Mouse (Mus musculus): ENCODE measurements around the gene Arid1b. TPM values are rescaled to one million over a fixed set of nuclear protein-coding genes. Genes with fewer than 3 reads are reported as not detected.

The Arid1b gene
- total RNA-seq, 2 experiments from 2014 or later: 77.5 to 90.0 TPM

GRCm38 (mm10) chr17:5302971-5303746, 309.0 kb downstream of the Arid1b start:
- no peak for DNase-seq (ENCODE audit: low spot score in 2 of 2)
- intact Hi-C loops (cut with DNase I): no loop called here

DNA sequence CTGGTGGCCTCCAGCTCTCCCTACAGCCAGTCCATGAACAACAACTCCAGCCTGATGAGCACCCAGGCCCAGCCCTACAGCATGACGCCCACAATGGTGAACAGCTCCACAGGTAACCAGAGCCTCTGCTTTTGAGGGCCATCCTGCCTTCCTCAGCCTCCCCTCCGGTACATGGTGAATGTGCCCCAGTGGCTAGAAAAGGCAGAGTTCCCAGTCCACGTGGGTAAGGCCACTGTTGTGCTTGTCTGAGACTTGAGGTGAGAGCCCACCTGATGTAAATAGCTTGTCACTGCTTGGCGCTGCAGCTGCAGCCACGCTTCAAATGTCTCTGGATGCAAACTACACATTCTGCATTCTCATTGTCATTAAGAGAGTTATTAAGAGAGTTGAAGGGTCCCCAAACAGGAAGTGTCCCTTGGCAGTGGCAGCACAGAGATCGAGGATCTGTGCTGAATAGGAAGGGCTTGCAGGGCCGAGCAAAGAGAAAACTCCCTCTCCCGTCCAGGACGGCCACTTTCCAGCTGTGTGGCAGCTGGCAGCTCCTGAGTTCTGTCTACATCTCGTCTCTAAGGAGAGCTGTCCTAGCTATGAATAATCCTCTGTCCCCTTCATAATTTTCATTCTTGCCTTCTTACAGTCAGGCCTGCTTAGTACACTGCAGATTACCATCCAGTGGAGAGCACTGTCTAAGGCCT, 311.8 kb downstream of the Arid1b start:
- intact Hi-C loops (cut with DNase I): no loop called here
- DNase-seq (ENCODE audit: low spot score in 2 of 2): no peak

- DNase-seq (ENCODE audit: low spot score in 2 of 2): no peak
- intact Hi-C loops (cut with DNase I): loop anchor here (10.0 kb wide), 1 partner anchor 55 kb away; no protein-coding TSS in a partner anchor
These were observed 315.8 kb downstream of the Arid1b start for GRCm38 (mm10) chr17:5309930-5310329.

GRCm38 (mm10) chr17:5310425-5310888, 316.3 kb downstream of the Arid1b start:
- DNase-seq (ENCODE audit: low spot score in 2 of 2): peak in 1 of 2 experiments; percentile 43
- intact Hi-C loops (cut with DNase I): loop anchor here (10.0 kb wide), 1 partner anchor 56 kb away; no protein-coding TSS in a partner anchor

- DNase-seq (ENCODE audit: low spot score in 2 of 2): no peak
- intact Hi-C loops (cut with DNase I): loop anchor here (10.0 kb wide), 1 partner anchor 56 kb away; no protein-coding TSS in a partner anchor
These were observed 316.9 kb downstream of the Arid1b start for GRCm38 (mm10) chr17:5311062-5311461.

DNA sequence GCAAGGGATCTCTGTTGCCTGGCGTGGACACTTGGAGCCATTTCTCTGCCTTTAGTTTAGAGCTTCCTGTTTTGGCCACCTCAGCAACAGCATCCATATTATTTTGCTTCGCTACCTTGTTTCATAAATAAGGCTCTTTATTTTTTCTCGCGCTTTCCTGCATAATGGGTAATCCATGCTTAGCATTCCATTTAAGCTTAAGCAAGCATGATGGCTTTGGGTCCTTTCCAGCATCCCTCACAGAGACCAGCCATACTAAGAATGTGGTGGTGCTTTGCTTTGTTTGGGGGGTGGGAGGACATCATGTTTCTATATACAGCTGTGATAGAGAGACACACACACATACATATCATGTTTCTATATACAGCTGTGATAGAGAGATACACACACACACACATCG, 318.2 kb downstream of the Arid1b start:
- intact Hi-C loops (cut with DNase I): loop anchor here (10.0 kb wide), 1 partner anchor 58 kb away; no protein-coding TSS in a partner anchor
- DNase-seq (ENCODE audit: low spot score in 2 of 2): no peak

- intact Hi-C loops (cut with DNase I): loop anchor here (10.0 kb wide), 1 partner anchor 60 kb away; no protein-coding TSS in a partner anchor
- DNase-seq (ENCODE audit: low spot score in 2 of 2): no peak
These were observed 320.6 kb downstream of the Arid1b start for GRCm38 (mm10) chr17:5314735-5315134.

- no peak for DNase-seq (ENCODE audit: low spot score in 2 of 2)
- intact Hi-C loops (cut with DNase I): loop anchor here (10.0 kb wide), 1 partner anchor 62 kb away; no protein-coding TSS in a partner anchor
These were observed 322.4 kb downstream of the Arid1b start for GRCm38 (mm10) chr17:5316489-5316888.

- DNase-seq (ENCODE audit: low spot score in 2 of 2): no peak
- intact Hi-C loops (cut with DNase I): no loop called here
These were observed 327.6 kb downstream of the Arid1b start for GRCm38 (mm10) chr17:5321589-5322225.

DNA sequence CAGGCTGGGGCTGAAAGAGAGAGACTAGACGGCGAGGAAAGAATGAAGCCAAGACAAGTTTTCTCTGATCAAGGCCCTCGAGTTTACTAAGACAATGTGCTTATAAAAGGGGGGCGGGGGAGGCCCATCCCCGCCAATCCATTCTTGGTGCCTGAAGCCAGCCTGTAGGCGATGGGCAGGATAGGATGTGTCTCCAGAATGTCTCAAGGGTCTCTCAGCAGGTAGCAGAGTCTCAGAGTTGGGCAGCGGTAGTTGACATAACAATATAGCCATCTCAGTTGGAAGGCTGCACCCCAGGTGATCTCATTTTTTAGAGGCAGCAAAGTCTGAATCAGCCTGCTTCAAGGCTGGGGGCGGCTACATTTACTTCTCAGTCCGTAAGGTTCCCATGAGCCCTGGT, 328.5 kb downstream of the Arid1b start:
- intact Hi-C loops (cut with DNase I): no loop called here
- no peak for DNase-seq (ENCODE audit: low spot score in 2 of 2)

GRCm38 (mm10) chr17:5323746-5324145, 329.6 kb downstream of the Arid1b start:
- intact Hi-C loops (cut with DNase I): no loop called here
- DNase-seq (ENCODE audit: low spot score in 2 of 2): no peak

DNA sequence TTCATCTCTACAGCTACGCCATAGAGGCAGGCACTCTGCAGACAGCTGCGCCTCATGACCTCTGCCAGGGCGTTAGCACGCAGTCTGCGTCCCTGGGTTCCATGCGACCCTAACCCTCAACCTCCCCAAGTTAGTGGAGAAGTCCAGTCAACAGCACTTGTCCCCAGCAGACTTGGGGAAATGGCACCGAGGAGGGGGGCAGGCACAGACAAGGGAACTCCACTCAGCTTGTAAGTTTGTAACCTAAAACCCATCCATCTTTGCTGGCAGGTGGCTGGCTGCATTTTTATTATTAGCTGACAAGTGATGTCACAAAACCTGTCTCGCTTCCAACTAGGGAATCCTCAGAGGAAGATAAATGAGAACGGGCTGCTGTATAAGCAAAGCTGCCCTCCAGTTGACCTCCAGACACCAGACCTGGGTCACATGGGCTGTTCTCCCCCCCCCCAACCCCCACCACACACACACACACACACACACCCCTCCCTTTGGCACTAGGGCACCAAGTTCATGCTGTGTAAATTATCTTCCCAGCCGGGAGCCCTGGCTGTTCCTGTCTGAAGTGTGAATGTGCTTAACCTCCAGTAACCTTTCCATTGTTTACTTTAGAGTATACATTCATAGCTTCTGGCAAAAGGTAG, 330.2 kb downstream of the Arid1b start:
- intact Hi-C loops (cut with DNase I): no loop called here
- DNase-seq (ENCODE audit: low spot score in 2 of 2): no peak

DNA sequence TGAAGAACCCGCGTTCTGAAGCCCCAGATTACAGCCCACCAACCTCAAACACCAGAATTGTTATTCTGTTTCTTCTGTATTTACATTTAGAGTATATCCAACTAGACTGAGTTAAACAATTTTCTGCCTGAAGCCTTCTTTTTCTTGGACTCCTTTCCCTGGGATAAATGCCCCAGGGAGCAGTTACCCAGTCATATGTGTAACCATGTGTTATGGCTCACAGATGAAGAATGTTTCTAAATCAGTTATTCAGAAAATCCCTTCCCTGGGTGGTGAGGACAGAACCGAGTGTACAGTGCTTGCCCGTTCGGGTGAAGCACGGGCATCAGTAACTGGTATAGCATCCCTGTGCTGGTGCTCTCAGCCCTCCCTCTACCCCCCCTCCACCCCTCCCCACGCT, 332.6 kb downstream of the Arid1b start:
- DNase-seq (ENCODE audit: low spot score in 2 of 2): no peak
- intact Hi-C loops (cut with DNase I): no loop called here

DNA sequence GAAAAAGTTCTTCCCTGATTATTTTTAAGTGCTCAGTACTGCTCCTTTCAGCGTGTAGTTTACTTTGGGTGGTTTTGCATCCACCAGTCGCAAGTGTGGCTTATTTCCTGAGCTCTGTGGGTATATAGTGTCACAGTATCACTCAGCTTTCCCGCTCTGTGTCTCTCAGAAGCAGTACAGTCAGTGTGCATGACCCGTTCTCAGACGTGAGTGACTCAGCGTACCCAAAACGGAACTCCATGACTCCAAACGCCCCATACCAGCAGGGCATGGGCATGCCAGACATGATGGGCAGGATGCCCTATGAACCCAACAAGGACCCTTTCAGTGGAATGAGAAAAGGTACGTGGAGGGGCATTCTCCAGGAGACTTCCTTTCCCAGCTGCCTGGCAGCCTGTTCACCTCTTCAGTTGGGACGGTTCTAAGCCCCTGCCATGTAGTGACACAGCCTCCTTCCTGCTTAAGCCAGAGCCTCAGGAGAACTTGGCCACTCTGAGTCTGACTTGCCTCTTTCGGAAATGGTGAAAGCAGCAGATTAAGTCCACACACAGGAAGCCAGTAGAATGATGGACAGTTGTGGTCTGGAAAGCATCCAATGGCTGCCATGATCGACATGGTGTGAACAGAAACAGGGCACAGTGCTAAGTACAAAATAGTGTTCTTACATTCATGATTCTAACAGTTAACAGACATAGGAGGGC, 333.5 kb downstream of the Arid1b start:
- intact Hi-C loops (cut with DNase I): no loop called here
- no peak for DNase-seq (ENCODE audit: low spot score in 2 of 2)

- no peak for DNase-seq (ENCODE audit: low spot score in 2 of 2)
- intact Hi-C loops (cut with DNase I): no loop called here
These were observed 335.3 kb downstream of the Arid1b start for GRCm38 (mm10) chr17:5329478-5329877.

- intact Hi-C loops (cut with DNase I): loop anchor here (5.0 kb wide), 1 partner anchor 67 kb away; no protein-coding TSS in a partner anchor
- DNase-seq (ENCODE audit: low spot score in 2 of 2): no peak
These were observed 335.9 kb downstream of the Arid1b start for GRCm38 (mm10) chr17:5330063-5330462.

DNA sequence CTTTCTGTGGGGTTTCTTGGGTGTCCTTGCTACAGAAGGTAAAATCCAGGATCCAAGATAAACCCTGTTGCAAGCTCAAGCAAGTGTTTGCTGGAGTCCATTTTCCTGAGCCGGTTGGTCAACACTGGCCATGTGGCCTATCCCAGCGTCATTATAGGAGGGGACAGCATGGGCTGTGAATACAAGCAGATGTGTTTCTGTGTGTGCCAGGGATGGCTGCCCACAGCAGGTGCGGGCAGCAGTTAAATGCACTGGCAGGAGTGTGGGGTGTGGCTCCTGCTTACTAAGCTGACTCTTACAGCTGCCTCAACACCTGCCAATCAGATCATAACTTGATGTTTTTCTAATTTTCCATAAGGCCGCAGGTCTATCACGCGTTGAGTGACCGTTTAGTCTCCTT, 336.5 kb downstream of the Arid1b start:
- intact Hi-C loops (cut with DNase I): loop anchor here (5.0 kb wide), 1 partner anchor 67 kb away; no protein-coding TSS in a partner anchor
- DNase-seq (ENCODE audit: low spot score in 2 of 2): no peak

DNA sequence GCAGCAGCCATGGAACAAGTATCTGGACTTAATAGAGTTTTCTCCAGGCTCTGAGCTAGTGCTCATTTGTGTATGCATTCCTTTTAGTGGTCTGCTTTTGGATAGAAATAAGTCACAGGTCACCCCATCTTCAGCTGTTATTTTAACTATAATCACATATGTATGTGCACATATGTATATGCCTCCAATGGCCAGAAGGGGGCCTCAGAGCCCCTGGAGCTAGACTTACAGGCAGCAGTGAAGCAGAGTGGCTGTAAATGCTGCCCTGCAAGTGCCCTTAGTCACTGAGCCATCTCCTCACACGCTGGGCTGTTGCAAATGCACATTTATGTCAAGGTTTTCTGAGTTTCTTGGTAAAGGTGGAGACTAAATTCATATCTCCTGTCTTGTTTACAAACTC, 337.3 kb downstream of the Arid1b start:
- intact Hi-C loops (cut with DNase I): loop anchor here (5.0 kb wide), 1 partner anchor 66 kb away; no protein-coding TSS in a partner anchor
- no peak for DNase-seq (ENCODE audit: low spot score in 2 of 2)

- DNase-seq (ENCODE audit: low spot score in 2 of 2): no peak
- intact Hi-C loops (cut with DNase I): loop anchor here (5.0 kb wide), 1 partner anchor 63 kb away; no protein-coding TSS in a partner anchor
These were observed 340.4 kb downstream of the Arid1b start for GRCm38 (mm10) chr17:5334567-5334966.
